Mouse (Mus musculus): ENCODE measurements around the gene Gm10197.

GRCm38 (mm10) chr19:53325578-53326295 lies 45.8 kb downstream of the Gm10197 start:
- TF ChIP-seq CTCF (conservative IDR thresholded peaks at IDR 0.05; ENCODE audit: insufficient read depth, insufficient read length, low read depth, low read length) (no peak), POLR2A (IDR thresholded peaks at IDR 0.05; ENCODE audit: low read depth, low read length) (no peak)
